Mouse (Mus musculus) E14TG2a.4 (cell line): Measurements from ENCODE around the gene Ofcc1.

Source experiments
- CTCF ChIP-seq: conservative IDR thresholded peaks from 2 replicates; pipeline ENCODE4 v1.5.1; 2014; ENCODE audit warnings: low read length
- NANOG ChIP-seq: IDR thresholded peaks from 2 replicates; pipeline ENCODE4 v1.6.1; 2014; ENCODE audit warnings: borderline replicate concordance, low read length, mixed read lengths
- POU5F1 ChIP-seq: IDR thresholded peaks from 2 replicates; pipeline ENCODE4 v1.6.1; 2014; ENCODE audit warnings: low read length, borderline replicate concordance

DNA sequence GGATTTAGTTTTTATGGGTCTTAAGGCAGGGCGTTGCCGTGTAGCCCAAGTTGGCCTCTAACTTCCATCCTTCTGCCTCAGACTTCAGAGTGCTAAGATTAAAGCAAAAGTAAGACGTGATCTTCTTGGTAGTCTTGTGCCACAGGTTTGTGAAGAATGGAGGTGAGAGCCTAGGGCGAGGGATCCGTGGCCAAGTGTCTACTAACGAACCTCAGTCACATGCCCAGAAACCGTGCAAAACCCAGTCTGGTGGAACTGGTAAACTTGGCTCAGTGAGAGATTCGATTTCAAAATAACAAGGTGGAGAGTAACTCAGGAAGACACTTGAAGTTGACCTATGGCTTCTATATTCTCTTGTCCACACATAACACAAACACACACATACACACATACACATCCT, 28.9 kb upstream of the Ofcc1 start:
- no peak for TF ChIP-seq CTCF
- no peak for TF ChIP-seq NANOG
- no peak for TF ChIP-seq POU5F1
